Mouse (Mus musculus) layer of hippocampus, adult 2 months (tissue): ENCODE measurements at regions not wholly inside any gene's neighbourhood (a gene's known extent, or its start where the extent isn't known, plus 50 kb on each side); places are given as distances from the start of the nearest gene placed in this dataset.
A peak's percentile ranks its signal among the peaks of the same experiment; 100 is the strongest.

Experiments used
- DNase-seq, 2 experiments: peaks; one replicate each; pipeline ENCODE4 v3.0.0; 2022; ENCODE audit warnings: low spot score in 2 of 2
- H3K27ac ChIP-seq: fragments of 200-600 bp; 2 replicates; pipeline ENCODE4 v1.8.1; 2022
- H3K4me3 ChIP-seq: fragments of 200-600 bp; 2 replicates; pipeline ENCODE4 v1.8.1; 2022; ENCODE audit warnings: mild to moderate bottlenecking
- CTCF ChIP-seq: fragments of 200-600 bp; conservative IDR thresholded peaks from 2 replicates; pipeline ENCODE4 v1.8.1; 2022; ENCODE audit warnings: antibody characterized with exemption, mild to moderate bottlenecking, moderate library complexity

- DNase-seq = peak in 1 of 2 experiments; percentile 3
- H3K27ac ChIP-seq = no peak overlapping the region
- no peak for TF ChIP-seq CTCF
- no peak overlapping the region for H3K4me3 ChIP-seq
These were observed 590.3 kb downstream of the Gabrg1 start for GRCm38 (mm10) chr5:70252061-70252620.
